Mouse (Mus musculus) heart, embryonic 14.5 days (tissue): ENCODE measurements around the gene Psmd3. TPM values are rescaled to one million over a fixed set of nuclear protein-coding genes. Genes with fewer than 3 reads are reported as not detected.

Experiments
- polyA plus RNA-seq: library from polyadenylated mRNA; unstranded; fragments of >200 nt; fragmentation: Nextera tagmentation; extraction: Ambion mirVana; gene quantifications from 2 replicates; pipeline ENCODE4 v1.2.1, GENCODE M21; 2014

Gene Psmd3
- polyA plus RNA-seq, 1 experiment from 2014 or later: 120 TPM

Other genes starting within 250 kb of the Psmd3 start
- gene Mien1, start 243.6 kb upstream of the Psmd3 start, polyA plus RNA-seq: 120 and 138 TPM in 2 replicates
- 0.50 TPM in 1 of 2 replicates, not detected in the other for gene Grb7, start 236.2 kb upstream of the Psmd3 start, polyA plus RNA-seq
- gene Ikzf3, start 136.5 kb upstream of the Psmd3 start, polyA plus RNA-seq: 0.19 TPM in 1 of 2 replicates, not detected in the other
- gene Zpbp2, start 131.5 kb upstream of the Psmd3 start, polyA plus RNA-seq: 0.16 and 0.47 TPM in 2 replicates
- gene Ormdl3, start 95.2 kb upstream of the Psmd3 start, polyA plus RNA-seq: 9.4 and 11.3 TPM in 2 replicates
- gene Lrrc3c, start 84.3 kb upstream of the Psmd3 start, polyA plus RNA-seq: not detected in 2 replicates
- gene Gm12355, start 56.9 kb upstream of the Psmd3 start, polyA plus RNA-seq: 0.68 TPM in 1 of 2 replicates, not detected in the other
- not detected in 2 replicates for gene Gsdma3, start 56.2 kb upstream of the Psmd3 start, polyA plus RNA-seq
- not detected in 2 replicates for gene Gsdma2, start 35.8 kb upstream of the Psmd3 start, polyA plus RNA-seq
- not detected in 2 replicates for gene Gsdma, start 18.2 kb upstream of the Psmd3 start, polyA plus RNA-seq
- not detected in 2 replicates for gene Csf3, start 18.7 kb downstream of the Psmd3 start, polyA plus RNA-seq
- 28.5 and 31.0 TPM in 2 replicates for gene Med24, start 46.9 kb downstream of the Psmd3 start, polyA plus RNA-seq
- gene Thra, start 58.1 kb downstream of the Psmd3 start, polyA plus RNA-seq: 45.3 and 55.6 TPM in 2 replicates
- 6.0 and 6.4 TPM in 2 replicates for gene Nr1d1, start 92.8 kb downstream of the Psmd3 start, polyA plus RNA-seq
- 13.3 and 15.3 TPM in 2 replicates for gene Msl1, start 113.0 kb downstream of the Psmd3 start, polyA plus RNA-seq
- 22.6 and 22.9 TPM in 2 replicates for gene Casc3, start 122.4 kb downstream of the Psmd3 start, polyA plus RNA-seq
- gene Rapgefl1, start 154.2 kb downstream of the Psmd3 start, polyA plus RNA-seq: 0.82 and 0.95 TPM in 2 replicates
- gene Wipf2, start 181.1 kb downstream of the Psmd3 start, polyA plus RNA-seq: 3.1 and 3.2 TPM in 2 replicates
- 15.6 and 17.5 TPM in 2 replicates for gene Cdc6, start 225.2 kb downstream of the Psmd3 start, polyA plus RNA-seq
- gene Rara, start 245.3 kb downstream of the Psmd3 start, polyA plus RNA-seq: 31.4 and 33.4 TPM in 2 replicates